Mouse (Mus musculus): ENCODE data around the gene Itga4.

The Itga4 gene

GRCm38 (mm10) chr2:79357835-79358234 lies 102.6 kb downstream of the Itga4 start:
- DNase-seq = no peak

GRCm38 (mm10) chr2:79362029-79362428 lies 106.8 kb downstream of the Itga4 start:
- DNase-seq = no peak

GRCm38 (mm10) chr2:79363920-79364319 lies 108.7 kb downstream of the Itga4 start:
- no peak for DNase-seq

DNA sequence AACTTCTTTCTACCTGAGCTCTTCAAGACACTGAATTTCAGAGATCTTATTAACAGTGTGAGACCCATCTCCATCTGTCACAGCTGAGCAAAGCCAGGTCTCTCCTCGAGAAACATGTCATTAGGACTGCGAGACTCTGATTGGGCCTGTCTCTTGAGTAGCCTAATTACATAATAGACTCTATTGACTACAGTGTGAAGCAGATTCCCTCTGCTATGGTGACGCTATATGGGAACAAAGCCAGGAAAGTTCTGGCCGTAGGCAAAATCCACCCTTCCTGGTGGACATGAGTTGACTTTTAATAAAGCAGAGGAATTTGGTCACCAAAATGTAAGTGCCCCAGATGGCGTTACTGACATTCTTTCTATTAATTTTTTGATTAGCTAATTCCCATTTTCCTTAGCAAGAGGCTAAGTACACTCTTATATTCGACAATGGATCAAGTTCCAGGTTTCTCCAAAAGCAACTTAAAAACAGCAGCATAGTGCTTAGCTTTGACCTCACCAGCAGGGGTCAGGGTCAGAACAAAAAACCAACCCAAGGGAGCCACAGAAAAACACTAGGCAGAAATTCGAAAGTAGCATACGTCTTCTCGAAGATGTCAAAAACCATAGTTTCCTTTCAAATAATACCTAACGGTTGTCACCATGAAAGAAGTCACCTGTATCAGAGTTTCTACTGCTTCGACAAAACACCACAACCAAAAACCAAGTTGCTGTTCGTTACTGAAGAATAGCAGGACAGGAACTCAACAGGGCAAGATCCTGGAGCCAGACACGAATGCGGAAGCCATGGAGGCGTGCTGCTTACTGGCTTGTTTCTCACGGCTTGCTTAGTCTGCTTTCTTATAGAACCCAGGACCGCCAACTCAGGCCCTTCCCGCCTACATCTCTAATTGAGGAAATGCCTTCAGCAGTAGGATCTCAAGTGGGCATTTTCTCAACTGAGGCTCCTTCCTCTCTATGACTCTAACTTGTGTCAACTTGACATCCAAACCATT lies 112.5 kb downstream of the Itga4 start:
- DNase-seq = no peak

GRCm38 (mm10) chr2:79368661-79369060 lies 113.4 kb downstream of the Itga4 start:
- DNase-seq = no peak

DNA sequence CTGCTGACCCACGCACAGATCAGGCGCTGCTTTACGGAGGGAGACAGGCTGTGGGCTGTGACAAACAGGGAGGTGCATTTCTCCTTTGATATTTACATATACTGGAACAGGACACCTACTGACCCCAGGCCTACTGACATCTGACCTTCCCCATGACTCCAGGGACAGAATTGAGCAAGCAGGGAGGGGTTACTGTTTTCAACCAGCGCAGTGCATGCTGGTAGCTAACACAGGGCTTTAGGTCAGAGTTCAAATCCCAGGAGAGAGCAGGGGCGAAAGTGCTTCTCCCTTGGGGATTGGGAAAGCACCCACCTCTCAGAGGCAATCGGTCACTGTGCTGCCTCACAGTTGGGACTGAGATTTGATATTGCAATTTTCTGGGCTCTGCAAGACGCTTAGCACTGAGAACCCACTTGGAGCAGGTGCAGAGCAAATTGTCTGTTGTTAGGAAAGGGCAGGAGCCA lies 113.9 kb downstream of the Itga4 start:
- DNase-seq = no peak

DNA sequence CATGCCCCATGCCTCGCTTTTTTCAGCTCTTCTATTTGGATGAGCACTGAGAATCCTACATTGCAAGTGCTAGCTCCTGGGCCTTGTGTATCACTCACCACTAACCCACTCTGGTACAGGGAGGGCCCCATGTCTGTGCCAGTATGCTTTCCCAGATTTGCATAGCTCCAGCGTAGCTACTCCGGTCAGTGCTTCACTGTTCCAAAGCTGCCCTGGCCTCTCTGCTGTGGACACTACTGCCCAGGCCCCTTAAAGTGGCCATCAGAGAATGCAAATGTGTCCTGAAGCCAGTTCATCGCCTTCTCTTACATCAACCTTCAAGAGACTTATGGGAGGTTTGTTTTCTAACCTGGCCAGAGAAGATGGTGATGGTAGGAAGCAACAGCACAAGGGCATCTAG lies 114.7 kb downstream of the Itga4 start:
- no peak for DNase-seq

DNA sequence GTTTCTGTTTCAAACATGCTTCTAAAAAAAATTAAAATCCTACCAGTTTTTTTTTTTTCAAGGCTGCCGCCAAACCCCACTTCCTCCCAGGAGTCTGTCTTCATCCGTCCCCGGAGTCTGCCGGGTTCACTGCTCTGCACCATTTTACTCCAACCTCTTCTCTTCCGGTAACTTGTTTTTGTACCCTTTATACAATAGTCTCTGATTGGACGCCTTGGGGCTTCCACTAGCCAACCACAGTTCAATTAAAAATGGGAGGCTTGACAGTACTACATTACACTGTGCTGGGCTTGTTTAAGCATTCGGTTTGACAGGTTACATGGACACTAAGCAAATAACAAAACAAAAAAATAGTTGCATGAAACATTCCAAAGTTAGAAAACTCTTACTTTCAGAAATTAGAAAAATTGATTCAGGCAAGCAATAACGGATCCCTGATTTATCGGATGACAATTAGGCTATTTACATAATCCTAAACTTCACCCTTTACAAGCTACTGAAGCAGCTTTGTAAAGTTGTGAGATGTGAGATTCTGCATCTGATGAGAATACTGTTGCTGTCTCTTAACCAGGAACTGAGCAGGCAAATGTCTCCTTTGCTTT lies 115.6 kb downstream of the Itga4 start:
- DNase-seq = peak; percentile 17

DNA sequence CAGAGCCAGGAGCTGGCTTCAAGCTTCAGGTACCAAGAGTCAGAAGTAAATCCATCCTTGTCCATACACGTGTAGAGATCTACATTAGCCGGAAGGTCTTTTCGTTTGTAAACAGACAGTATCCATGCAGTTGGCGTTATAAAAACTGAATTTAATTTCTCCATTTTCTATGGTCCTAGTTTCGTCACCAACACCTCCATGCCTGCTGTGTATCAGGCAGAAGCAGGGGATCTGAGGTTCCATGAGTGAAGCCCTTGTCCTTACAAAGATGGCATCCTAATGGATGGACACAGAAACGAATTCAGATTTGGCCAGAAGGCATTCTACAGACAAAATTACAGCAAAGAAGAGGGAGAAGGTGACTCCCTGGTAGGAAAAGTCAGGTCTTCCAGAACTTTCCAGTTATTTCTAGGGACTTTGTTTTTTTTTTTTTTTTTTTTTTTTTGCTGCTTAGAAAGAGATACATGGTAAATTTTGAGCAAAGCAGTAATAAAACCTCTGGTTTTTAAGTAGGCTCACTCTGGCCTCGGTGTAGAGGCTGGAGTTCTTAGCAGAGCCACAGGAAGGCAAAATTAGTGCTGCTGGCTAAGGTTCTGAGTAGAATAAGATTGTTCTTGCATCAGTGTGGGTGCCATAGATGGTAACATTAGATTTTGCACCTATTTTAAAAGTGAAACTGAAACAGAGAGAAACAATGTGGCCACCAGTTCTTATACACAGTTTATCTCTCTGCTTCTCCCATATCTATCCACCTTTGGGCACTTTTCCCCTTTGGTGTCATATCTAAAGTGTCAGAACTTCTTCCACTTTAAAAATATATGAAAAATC lies 116.3 kb downstream of the Itga4 start:
- DNase-seq = no peak

DNA sequence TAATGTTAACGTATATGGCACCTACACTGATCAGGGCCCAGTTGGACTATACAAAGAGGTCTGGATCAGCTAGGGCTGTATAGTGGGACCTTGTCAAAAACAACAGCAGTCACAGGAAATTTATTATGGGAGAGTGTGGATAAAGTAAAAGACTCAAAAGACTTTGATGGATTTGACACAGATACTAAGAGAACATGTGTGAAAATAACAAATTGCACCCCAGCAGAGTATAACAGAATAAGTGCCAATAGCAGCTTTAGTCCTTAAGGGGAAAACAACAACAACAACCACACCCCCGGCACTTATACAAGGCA lies 116.9 kb downstream of the Itga4 start:
- DNase-seq = no peak

DNA sequence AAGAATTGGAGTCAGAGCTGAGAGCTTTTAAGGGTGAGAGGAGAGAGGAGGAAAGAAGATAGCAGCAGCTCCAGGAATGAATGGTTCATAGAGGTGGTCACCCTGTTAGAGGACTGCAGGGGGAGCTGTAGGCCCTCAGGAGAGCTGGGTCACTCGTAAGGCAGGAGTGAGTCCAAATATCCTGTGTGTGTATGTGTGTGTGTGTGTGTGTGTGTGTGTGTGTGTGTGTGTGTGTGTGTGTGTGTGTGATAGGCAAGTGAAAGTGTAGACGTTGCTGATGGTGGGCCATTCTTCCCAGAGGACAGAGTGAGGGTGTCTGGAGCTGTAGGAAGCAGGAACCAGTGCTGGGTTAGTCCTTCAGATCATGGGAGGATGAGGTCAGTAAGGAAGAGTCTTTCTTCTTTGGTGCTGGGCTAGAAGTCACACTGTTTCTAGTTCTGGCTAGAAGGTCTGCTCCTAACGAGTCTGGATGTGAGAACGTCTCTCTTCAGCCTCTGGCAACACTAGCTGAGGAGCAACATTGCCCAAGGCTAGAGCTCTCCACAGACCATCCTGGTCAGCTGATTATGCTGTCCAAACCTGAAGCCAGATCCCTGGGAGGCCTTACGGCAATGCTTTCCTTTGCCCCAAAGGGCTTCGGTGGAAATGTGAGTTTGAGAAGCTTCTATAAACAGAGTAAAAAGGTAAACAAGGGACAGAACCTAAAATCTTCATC lies 117.4 kb downstream of the Itga4 start:
- DNase-seq = peak; percentile 48

GRCm38 (mm10) chr2:79378346-79379086 lies 123.3 kb downstream of the Itga4 start:
- no peak for DNase-seq

- DNase-seq = peak; percentile 42
Measured at GRCm38 (mm10) chr2:79379087-79380041, 124.1 kb downstream of the Itga4 start.
